Comparison of ENCODE assay signal across 22 mouse cellular contexts in the genomic region with DNA sequence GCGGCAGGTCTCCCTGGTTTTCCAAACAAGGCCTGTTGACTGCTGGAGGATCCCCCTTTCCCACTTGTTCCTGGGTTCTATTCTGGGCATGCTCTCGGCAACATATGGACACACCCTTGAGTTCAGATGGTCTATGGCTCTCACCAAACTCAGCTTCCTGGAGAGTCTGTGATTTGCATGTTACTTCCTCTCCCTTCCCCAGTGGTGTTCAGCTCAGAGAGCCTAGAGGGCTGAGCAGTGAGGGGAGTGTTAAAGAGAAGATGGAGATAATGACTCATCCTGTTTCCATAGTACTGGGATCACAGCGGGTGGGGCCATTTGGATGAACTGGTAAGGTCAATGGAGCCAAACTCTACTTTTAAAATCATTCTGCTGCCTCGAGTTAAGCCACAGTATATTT.
DNase-seq lines count a peak whose midpoint lies in the region; ATAC-seq lines count a peak whose summit lies in the region.
"Had no signal": no experiment of that assay in that cellular context is flagged by ENCODE, and none has a peak within 500 bp of the region (broad histone marks: within the 10 kb centered on the region; RNA-seq: fewer than 3 reads in every experiment).

No protein-coding gene starts in this region.

- H3K4me3 ChIP-seq in midbrain, embryonic 11.5 days (ENCODE audit: low read depth, low read length), result no peak overlapping the region
- no peak overlapping the region for H3K4me3 ChIP-seq in midbrain, embryonic 13.5 days (replicated peaks)
- no peak overlapping the region for H3K4me3 ChIP-seq in midbrain, embryonic 16.5 days (ENCODE audit: low read depth, low read length)
- H3K4me3 ChIP-seq: embryonic facial prominence, embryonic 12.5 days; kidney, embryonic 15.5 days; layer of hippocampus, adult 2 months; left cerebral cortex, adult 2 months; megakaryocyte, embryonic 14.5 days had no signal

- H3K4me2 ChIP-seq in midbrain, embryonic 11.5 days, result no peak overlapping the region
- H3K4me2 ChIP-seq in midbrain, embryonic 13.5 days (replicated peaks), result no peak overlapping the region
- H3K4me2 ChIP-seq in midbrain, embryonic 16.5 days (ENCODE audit: low read length), result no peak overlapping the region
- H3K4me2 ChIP-seq: embryonic facial prominence, embryonic 12.5 days; kidney, embryonic 15.5 days had no signal

- H3K36me3 ChIP-seq in midbrain, embryonic 11.5 days (ENCODE audit: control insufficient read depth, insufficient read depth, low read length), result no peaks in the 10 kb centered on the region
- no peaks in the 10 kb centered on the region for H3K36me3 ChIP-seq in midbrain, embryonic 13.5 days
- no peaks in the 10 kb centered on the region for H3K36me3 ChIP-seq in midbrain, embryonic 16.5 days (ENCODE audit: control insufficient read depth, insufficient read depth, low read length)
- H3K36me3 ChIP-seq: embryonic facial prominence, embryonic 12.5 days; G1E; kidney, embryonic 15.5 days had no signal

- ATAC-seq in activated CD4-positive, CD25-positive, alpha-beta regulatory T cell, adult 4 months, result peak; percentile 86
- 0 out of 2 replicates have a peak, but pooled peaks have one; percentile 16 for ATAC-seq in megakaryocyte progenitor cell, adult 5-6 weeks (replicated peaks; ENCODE audit: poor library complexity)
- ATAC-seq in midbrain, embryonic 11.5 days (ENCODE audit: low FRiP score), result no peak
- ATAC-seq in midbrain, embryonic 13.5 days, result no peak
- no peak for ATAC-seq in midbrain, embryonic 16.5 days

- no peak overlapping the region for H3K27ac ChIP-seq in midbrain, embryonic 11.5 days (ENCODE audit: low read depth, low read length)
- H3K27ac ChIP-seq in midbrain, embryonic 13.5 days, result no peak overlapping the region
- H3K27ac ChIP-seq in midbrain, embryonic 16.5 days (ENCODE audit: low read length), result no peak overlapping the region
- H3K27ac ChIP-seq: embryonic facial prominence, embryonic 12.5 days; kidney, embryonic 15.5 days; layer of hippocampus, adult 2 months; left cerebral cortex, adult 2 months had no signal

- no peaks in the 10 kb centered on the region for H3K27me3 ChIP-seq in midbrain, embryonic 11.5 days (ENCODE audit: control insufficient read depth, insufficient read depth, low read length)
- H3K27me3 ChIP-seq in midbrain, embryonic 13.5 days, result 0 out of 2 replicates have a peak, but pooled peaks cover 3% of the 10 kb centered on the region
- H3K27me3 ChIP-seq in midbrain, embryonic 16.5 days (ENCODE audit: control insufficient read depth, insufficient read depth, low read depth, low read length), result no peaks in the 10 kb centered on the region
- H3K27me3 ChIP-seq: embryonic facial prominence, embryonic 12.5 days had no signal

- H3K9ac ChIP-seq in midbrain, embryonic 11.5 days (ENCODE audit: low read length), result no peak overlapping the region
- no peak overlapping the region for H3K9ac ChIP-seq in midbrain, embryonic 13.5 days (replicated peaks)
- no peak overlapping the region for H3K9ac ChIP-seq in midbrain, embryonic 16.5 days (ENCODE audit: low read depth, low read length)
- H3K9ac ChIP-seq: embryonic facial prominence, embryonic 12.5 days; kidney, embryonic 15.5 days had no signal

- no peaks in the 10 kb centered on the region for H3K9me3 ChIP-seq in midbrain, embryonic 11.5 days (ENCODE audit: control insufficient read depth, low read length)
- H3K9me3 ChIP-seq in midbrain, embryonic 13.5 days, result no peaks in the 10 kb centered on the region
- H3K9me3 ChIP-seq in midbrain, embryonic 16.5 days (replicated peaks; ENCODE audit: control insufficient read depth, low read length, poor library complexity, severe bottlenecking), result no peaks in the 10 kb centered on the region
- H3K9me3 ChIP-seq: embryonic facial prominence, embryonic 12.5 days; kidney, embryonic 15.5 days; megakaryocyte, embryonic 14.5 days had no signal

- peaks cover 3% of the 10 kb centered on the region; the same call in 1 of the 2 replicates for H3K4me1 ChIP-seq in midbrain, embryonic 11.5 days (ENCODE audit: control insufficient read depth, insufficient read depth, low read length)
- H3K4me1 ChIP-seq in midbrain, embryonic 13.5 days (replicated peaks), result peaks cover 10% of the 10 kb centered on the region; the same call in 1 of the 2 replicates
- peaks cover 2% of the 10 kb centered on the region; the same call in 1 of the 2 replicates for H3K4me1 ChIP-seq in midbrain, embryonic 16.5 days (ENCODE audit: control insufficient read depth, insufficient read depth, low read length)

- 79% methylated on average over 4 of the region's 4 CpGs for WGBS in midbrain, embryonic 11.5 days
- WGBS in midbrain, embryonic 13.5 days, result 81% methylated on average over 4 of the region's 4 CpGs
- 75% methylated on average over 4 of the region's 4 CpGs for WGBS in midbrain, embryonic 16.5 days

- DNase-seq in cerebellum, postnatal 36 days, result peak; percentile 8 to 16
- DNase-seq in cerebellum, postnatal 14 days, result no peak
- DNase-seq in B cell, adult 2 months, result peak; percentile 42 to 45
- DNase-seq in midbrain, embryonic 11.5 days (ENCODE audit: low spot score, missing footprints), result no peak
- DNase-seq: adrenal gland, postnatal 25 days; cerebellum, postnatal 10 days; gastrocnemius, postnatal 14 days; heart, postnatal 4 days; lung, adult 2 months; right cerebral cortex, adult 18-20 months; spleen, adult 18-20 months; thymus, adult 2 months had no signal

Comparison
In these comparisons a context has a peak if more than half of its experiments do, and no peak if none do; other contexts are left out.
1. DNase-seq: peak in cerebellum, postnatal 36 days (2 of 2) and B cell, adult 2 months (2 of 2); none in cerebellum, postnatal 14 days (0 of 2) and midbrain, embryonic 11.5 days (single experiment).
2. ATAC-seq: peak in activated CD4-positive, CD25-positive, alpha-beta regulatory T cell, adult 4 months (single experiment) and megakaryocyte progenitor cell, adult 5-6 weeks (single experiment); none in midbrain, embryonic 11.5 days (single experiment), midbrain, embryonic 13.5 days (single experiment) and midbrain, embryonic 16.5 days (single experiment).